Mouse (Mus musculus): ENCODE data around the gene Pygm.

- no peak for TF ChIP-seq EP300 (optimal IDR thresholded peaks at IDR 0.05)
- no peak for TF ChIP-seq CTCF (IDR thresholded peaks at IDR 0.05; ENCODE audit: low read depth)
Measured at GRCm38 (mm10) chr19:6427653-6428434, 43.6 kb downstream of the Pygm start.

Data from stomach, postnatal 0 days (tissue).